Mouse (Mus musculus) thymus, postnatal 25 days (tissue): ENCODE results near the gene Rgl3.
A peak's percentile ranks its signal among the peaks of the same experiment; 100 is the strongest.

ENCODE experiments used
- DNase-seq: peaks from one replicate; pipeline ENCODE4 v3.0.0; 2022

The Rgl3 gene

GRCm38 (mm10) chr9:21978398-21979128 lies 10.7 kb downstream of the Rgl3 start:
- no peak for DNase-seq

DNA sequence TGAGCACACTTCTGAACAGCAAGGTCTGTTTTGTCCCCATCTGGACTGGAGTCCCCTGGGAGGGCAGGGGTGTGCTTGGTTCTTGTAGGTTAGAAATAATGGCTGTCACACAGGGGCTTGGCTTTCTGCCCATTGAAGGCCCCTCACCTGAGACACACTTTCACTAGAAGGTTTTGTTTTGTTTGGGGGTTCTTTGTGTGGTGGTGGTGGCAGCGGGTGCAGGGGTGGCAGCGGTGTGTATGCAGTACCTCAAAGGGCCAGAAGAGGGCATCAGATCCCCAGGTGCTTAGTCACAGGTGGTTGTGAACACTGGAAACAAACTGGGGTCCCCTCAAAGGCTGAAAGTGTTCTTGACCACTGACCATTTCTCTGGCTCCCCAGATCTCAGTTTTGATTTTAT lies 11.3 kb downstream of the Rgl3 start:
- peak; percentile 64 for DNase-seq

DNA sequence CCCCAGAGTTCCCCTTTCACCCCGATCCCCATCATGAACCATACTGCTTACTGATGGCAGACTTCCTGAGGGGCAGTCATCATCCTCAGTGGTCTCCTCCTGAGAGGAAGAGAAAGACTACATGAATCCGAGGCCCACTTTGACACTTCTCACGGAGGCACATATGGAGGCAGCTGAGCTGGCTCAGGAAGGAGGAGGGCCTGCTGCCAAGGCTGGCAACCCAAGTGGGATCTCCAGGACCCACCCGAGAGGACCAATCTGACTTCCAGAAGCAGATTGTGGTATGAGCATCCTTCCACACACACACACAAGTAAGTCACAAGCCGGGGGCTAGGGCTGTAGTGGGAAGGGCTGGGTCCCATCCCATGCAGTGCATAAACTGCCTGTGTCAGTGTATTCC lies 11.9 kb downstream of the Rgl3 start:
- DNase-seq, result no peak

DNA sequence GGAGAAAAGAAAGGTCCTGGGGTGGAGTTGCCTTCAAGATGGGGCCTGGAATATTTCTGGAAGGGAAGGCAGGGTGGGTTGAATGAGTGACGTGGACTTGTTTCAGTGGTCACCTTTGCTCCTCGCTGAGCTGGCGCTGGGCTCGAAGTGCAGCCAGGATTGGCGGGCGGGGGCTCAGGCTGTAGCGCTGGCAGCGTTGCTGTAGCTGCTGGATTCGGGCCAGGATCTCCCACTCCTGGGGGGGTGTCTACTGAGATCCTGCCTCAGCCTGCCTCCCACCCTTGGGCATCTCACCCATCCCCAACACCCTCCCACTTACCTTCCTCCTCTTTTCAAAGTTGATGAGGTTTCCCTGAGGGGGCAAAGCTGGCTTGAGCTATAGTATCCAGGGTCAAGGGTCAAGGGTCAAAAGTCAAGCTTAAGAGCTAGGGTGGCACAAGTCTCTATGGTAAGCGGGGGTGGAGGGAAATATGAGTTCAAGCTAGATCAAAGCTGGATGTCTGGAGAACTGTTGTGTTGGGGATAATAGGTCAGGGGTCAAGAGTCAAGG lies 12.5 kb downstream of the Rgl3 start:
- DNase-seq, result no peak

DNA sequence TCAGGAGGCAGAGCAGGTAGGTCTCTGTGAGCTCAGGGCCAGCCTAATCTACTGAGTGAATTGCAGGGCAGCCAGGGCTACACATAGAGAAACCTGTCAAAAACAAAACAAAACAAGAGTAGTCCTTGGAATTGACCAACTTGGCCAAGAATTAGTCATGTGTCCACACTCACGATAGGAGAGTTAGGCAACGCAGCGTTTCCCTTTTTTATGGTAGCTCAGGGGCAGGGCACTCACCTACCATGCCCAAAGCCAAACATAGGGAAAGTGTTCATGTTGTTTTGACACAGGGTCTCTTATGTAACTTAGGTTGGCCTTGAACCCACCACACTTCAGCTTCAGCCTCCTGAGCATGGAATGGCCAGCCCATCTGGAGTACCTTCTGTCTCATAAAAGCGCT lies 19.9 kb downstream of the Rgl3 start:
- no peak for DNase-seq

DNA sequence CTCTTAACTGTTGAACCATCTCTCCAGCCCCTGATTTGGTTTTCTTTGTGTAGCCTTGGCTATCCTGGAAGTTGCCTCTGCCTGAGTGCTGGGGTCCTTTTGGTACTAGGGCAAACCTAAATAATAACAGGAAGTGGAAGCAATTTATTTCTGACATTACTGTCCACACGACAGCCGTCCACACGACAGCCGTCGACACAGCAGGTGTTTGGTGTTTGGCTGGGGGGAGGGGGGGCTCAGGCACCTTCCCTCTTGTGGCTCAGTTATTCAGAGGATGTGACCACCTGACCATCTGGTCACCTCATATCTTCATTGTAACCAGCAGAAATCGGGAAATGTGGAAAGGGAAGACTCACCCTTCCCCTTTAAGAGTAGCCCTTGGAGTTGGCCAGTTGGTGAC lies 20.4 kb downstream of the Rgl3 start:
- no peak for DNase-seq

- no peak for DNase-seq
Measured at GRCm38 (mm10) chr9:21963417-21963816, 25.8 kb downstream of the Rgl3 start, which contains the start of gene Epor. Epor (minus strand) TSS chr9:21963506.

DNA sequence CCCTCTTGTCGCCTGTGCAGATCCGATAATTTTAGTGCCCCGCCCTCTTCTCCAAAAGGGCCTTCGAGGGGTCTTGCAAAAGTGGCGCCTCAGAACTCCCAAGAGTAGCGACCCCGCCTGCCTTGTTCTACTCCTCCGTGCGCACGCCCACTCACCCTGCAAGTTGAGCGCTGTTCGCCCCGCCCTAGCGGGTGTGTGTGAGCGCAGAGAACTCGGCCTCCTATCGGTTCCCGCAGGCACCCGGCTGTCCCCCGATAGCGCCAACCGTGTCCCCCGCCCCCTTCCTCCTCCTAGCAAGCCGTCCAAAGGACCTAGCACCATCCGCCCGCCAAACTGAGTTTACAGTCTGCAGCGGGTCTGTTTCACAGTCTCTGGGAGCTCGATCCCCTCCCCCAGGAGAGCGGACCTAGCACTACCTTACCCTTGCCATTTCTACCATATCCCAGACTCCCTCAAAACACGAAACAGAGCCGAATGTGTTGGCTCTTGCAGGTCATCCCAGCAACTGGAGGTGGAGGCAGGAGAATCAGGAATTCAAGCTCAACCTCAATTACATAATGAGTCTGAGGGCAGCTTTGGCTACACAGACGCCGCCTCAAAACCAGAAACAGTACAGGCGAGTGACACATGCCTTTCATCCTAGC lies 26.7 kb downstream of the Rgl3 start:
- peak; percentile 60 for DNase-seq

GRCm38 (mm10) chr9:21962010-21962409 lies 27.2 kb downstream of the Rgl3 start:
- DNase-seq, result no peak

GRCm38 (mm10) chr9:21961366-21961980 lies 27.8 kb downstream of the Rgl3 start:
- DNase-seq, result no peak

DNA sequence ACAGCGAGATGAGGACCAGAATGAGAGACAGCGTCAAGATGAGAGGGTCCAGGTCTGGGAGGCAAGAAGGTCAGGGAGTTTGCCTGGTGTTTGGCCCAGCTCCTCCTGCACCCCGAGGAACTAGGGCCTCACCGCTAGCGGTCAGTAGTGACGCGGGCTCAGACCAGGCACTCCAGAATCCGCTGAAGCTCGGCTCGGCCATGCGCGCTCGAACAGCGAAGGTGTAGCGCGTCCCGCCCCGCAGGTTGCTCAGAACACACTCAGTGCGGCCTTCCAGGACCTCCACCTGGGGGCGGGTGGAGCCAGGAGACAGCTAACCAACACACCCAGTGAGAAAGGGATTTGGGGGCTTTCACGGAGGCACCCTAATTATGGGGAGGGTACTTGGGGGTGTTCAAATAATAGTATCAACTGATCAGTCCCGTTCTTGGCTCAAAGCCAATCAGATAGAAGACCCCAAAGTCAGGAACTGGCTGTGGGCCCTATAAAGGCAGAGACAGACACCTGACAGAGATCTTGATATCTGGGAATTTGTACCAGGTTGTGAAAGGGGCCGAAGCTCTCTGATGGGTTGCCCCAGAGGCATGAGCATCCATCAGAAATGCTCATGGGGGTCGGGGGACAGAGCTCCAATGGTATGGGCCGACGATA lies 28.6 kb downstream of the Rgl3 start:
- no peak for DNase-seq

- DNase-seq, result no peak
Measured at GRCm38 (mm10) chr9:21960135-21960534, 29.1 kb downstream of the Rgl3 start.

GRCm38 (mm10) chr9:21959244-21959643 lies 30.0 kb downstream of the Rgl3 start:
- no peak for DNase-seq

GRCm38 (mm10) chr9:21958372-21958771 lies 30.9 kb downstream of the Rgl3 start:
- no peak for DNase-seq

- peak; percentile 99 for DNase-seq
Measured at GRCm38 (mm10) chr9:21955570-21956281, 33.5 kb downstream of the Rgl3 start, which contains the start of gene Swsap1. Swsap1 (plus strand) TSS chr9:21955755.

DNA sequence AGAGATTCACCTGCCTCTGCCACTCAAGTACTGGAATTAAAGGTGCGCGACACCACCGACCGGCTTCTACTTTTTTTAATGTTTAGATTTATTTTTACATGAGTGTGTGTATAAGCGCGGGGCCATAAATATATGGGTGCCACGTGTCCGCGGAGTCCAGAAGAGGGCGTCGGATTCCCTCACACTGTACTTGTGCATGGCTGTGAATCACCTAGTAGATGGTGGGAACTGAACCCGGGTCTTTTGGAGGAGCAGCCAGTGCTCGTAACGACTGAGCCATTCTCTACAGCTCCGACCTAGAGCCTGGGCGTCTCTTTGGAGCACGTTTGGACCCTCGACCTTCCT lies 34.0 kb downstream of the Rgl3 start:
- no peak for DNase-seq

GRCm38 (mm10) chr9:21954635-21955034 lies 34.6 kb downstream of the Rgl3 start:
- no peak for DNase-seq

DNA sequence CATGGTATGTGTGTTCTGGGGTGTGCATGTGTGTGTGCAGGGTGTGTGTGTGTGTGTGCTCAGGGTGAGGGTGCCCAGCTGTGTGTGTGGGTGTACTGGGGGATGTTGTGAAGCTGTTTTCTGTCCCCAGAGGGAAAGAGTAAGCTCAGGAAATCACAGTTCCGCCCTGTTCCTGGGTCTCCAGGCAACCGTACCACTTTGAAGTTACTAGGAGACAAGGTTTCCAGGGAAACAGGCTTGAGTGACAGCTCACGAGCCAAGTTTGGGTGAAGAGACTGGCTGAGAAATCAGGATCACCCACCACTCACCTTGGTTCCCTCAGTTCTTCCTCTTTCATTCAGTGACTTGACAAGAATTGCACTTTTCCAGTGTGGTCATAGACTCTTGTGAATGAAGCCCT lies 35.6 kb downstream of the Rgl3 start:
- no peak for DNase-seq

- DNase-seq, result no peak
Measured at GRCm38 (mm10) chr9:21951977-21952376, 37.3 kb downstream of the Rgl3 start.

- DNase-seq, result peak; percentile 70
Measured at GRCm38 (mm10) chr9:21950322-21950721, 38.9 kb downstream of the Rgl3 start.

GRCm38 (mm10) chr9:21948790-21949189 lies 40.5 kb downstream of the Rgl3 start:
- DNase-seq, result no peak

DNA sequence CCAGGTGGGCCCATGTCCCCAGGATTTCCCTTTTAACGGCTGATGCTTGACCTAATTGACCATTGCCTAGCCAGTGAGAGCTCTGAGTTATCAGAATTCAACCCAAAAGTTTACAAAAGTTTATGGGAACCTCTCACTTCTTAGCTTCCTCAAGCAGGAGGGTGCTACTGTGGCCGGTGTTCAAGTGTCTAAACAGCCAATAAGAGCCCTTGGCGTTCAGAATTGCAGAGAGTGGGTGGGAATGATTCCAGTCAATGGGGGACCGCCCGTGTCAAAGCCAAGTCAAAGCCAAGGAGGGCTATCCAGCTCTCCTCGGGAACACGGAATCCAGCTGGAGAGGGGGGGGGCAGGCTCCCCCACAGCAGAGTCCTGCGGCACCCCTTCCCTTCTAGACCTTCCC lies 41.1 kb downstream of the Rgl3 start:
- DNase-seq, result no peak
